Mouse (Mus musculus): ENCODE measurements around the gene Slc22a17. TPM values are rescaled to one million over a fixed set of nuclear protein-coding genes. Genes with fewer than 3 reads are reported as not detected.
A peak's percentile ranks its signal among the peaks of the same experiment; 100 is the strongest.

The Slc22a17 gene
- total RNA-seq, 2 experiments from 2014 or later = not detected

- no peak for ATAC-seq (replicated peaks; ENCODE audit: low FRiP score, poor library complexity, severe bottlenecking)
Observed at GRCm38 (mm10) chr14:54866268-54866667, 46.7 kb downstream of the Slc22a17 start.

- ATAC-seq (replicated peaks; ENCODE audit: low FRiP score, poor library complexity, severe bottlenecking) = no peak
Observed at GRCm38 (mm10) chr14:54865626-54866025, 47.3 kb downstream of the Slc22a17 start.

- ATAC-seq (replicated peaks; ENCODE audit: low FRiP score, poor library complexity, severe bottlenecking) = no peak; the same call in 1 of the 2 replicates
Observed at GRCm38 (mm10) chr14:54864313-54865036, 48.5 kb downstream of the Slc22a17 start.

- peak; percentile 100 for ATAC-seq (replicated peaks; ENCODE audit: low FRiP score, poor library complexity, severe bottlenecking)
Observed at GRCm38 (mm10) chr14:54863501-54864312, 49.2 kb downstream of the Slc22a17 start.

- no peak for ATAC-seq (replicated peaks; ENCODE audit: low FRiP score, poor library complexity, severe bottlenecking)
Observed at GRCm38 (mm10) chr14:54860511-54860910, 52.4 kb downstream of the Slc22a17 start.

GRCm38 (mm10) chr14:54857891-54858290, 55.0 kb downstream of the Slc22a17 start:
- ATAC-seq (replicated peaks; ENCODE audit: low FRiP score, poor library complexity, severe bottlenecking) = no peak

GRCm38 (mm10) chr14:54856703-54857102, 56.2 kb downstream of the Slc22a17 start:
- no peak for ATAC-seq (replicated peaks; ENCODE audit: low FRiP score, poor library complexity, severe bottlenecking)

Other genes with a start within 250 kb of the Slc22a17 start
- gene 1700123O20Rik, start 226.9 kb downstream of the Slc22a17 start, total RNA-seq (2015; ENCODE audit: low replicate concordance) = 45.7 and 46.9 TPM in 2 replicates
- 16.3 and 29.4 TPM in 2 replicates for gene 1700123O20Rik, start 226.9 kb downstream of the Slc22a17 start, total RNA-seq (2017; ENCODE audit: low replicate concordance)
- gene Acin1, start 226.2 kb downstream of the Slc22a17 start, total RNA-seq (2015; ENCODE audit: low replicate concordance) = 153 and 270 TPM in 2 replicates
- 381 and 431 TPM in 2 replicates for gene Acin1, start 226.2 kb downstream of the Slc22a17 start, total RNA-seq (2017; ENCODE audit: low replicate concordance)
- gene Gm29776, start 214.3 kb downstream of the Slc22a17 start, total RNA-seq (2015; ENCODE audit: low replicate concordance) = not detected in 2 replicates
- gene Gm29776, start 214.3 kb downstream of the Slc22a17 start, total RNA-seq (2017; ENCODE audit: low replicate concordance) = not detected in 2 replicates
- 14.7 and 25.9 TPM in 2 replicates for gene Cebpe, start 201.0 kb downstream of the Slc22a17 start, total RNA-seq (2015; ENCODE audit: low replicate concordance)
- 9.4 and 12.4 TPM in 2 replicates for gene Cebpe, start 201.0 kb downstream of the Slc22a17 start, total RNA-seq (2017; ENCODE audit: low replicate concordance)
- gene Slc7a8, start 131.2 kb downstream of the Slc22a17 start, total RNA-seq (2015; ENCODE audit: low replicate concordance) = 7.1 and 11.9 TPM in 2 replicates
- 2.6 and 3.0 TPM in 2 replicates for gene Slc7a8, start 131.2 kb downstream of the Slc22a17 start, total RNA-seq (2017; ENCODE audit: low replicate concordance)
- not detected in 2 replicates for gene Rnf212b, start 99.0 kb downstream of the Slc22a17 start, total RNA-seq (2015; ENCODE audit: low replicate concordance)
- gene Rnf212b, start 99.0 kb downstream of the Slc22a17 start, total RNA-seq (2017; ENCODE audit: low replicate concordance) = not detected in 2 replicates
- 4.7 and 5.0 TPM in 2 replicates for gene Homez, start 42.2 kb downstream of the Slc22a17 start, total RNA-seq (2015; ENCODE audit: low replicate concordance)
- 0.13 and 1.3 TPM in 2 replicates for gene Homez, start 42.2 kb downstream of the Slc22a17 start, total RNA-seq (2017; ENCODE audit: low replicate concordance)
- 2.2 and 8.8 TPM in 2 replicates for gene Ppp1r3e, start 35.6 kb downstream of the Slc22a17 start, total RNA-seq (2015; ENCODE audit: low replicate concordance)
- gene Ppp1r3e, start 35.6 kb downstream of the Slc22a17 start, total RNA-seq (2017; ENCODE audit: low replicate concordance) = not detected in 2 replicates
- 1.7 TPM in 1 of 2 replicates, not detected in the other for gene Bcl2l2, start 29.8 kb downstream of the Slc22a17 start, total RNA-seq (2015; ENCODE audit: low replicate concordance)
- gene Bcl2l2, start 29.8 kb downstream of the Slc22a17 start, total RNA-seq (2017; ENCODE audit: low replicate concordance) = 1.7 TPM in 1 of 2 replicates, not detected in the other
- not detected in 2 replicates for gene Gm20521, start 29.7 kb downstream of the Slc22a17 start, total RNA-seq (2015; ENCODE audit: low replicate concordance)
- gene Gm20521, start 29.7 kb downstream of the Slc22a17 start, total RNA-seq (2017; ENCODE audit: low replicate concordance) = not detected in 2 replicates
- 49.9 and 68.1 TPM in 2 replicates for gene Pabpn1, start 20.6 kb downstream of the Slc22a17 start, total RNA-seq (2015; ENCODE audit: low replicate concordance)
- 115 and 120 TPM in 2 replicates for gene Pabpn1, start 20.6 kb downstream of the Slc22a17 start, total RNA-seq (2017; ENCODE audit: low replicate concordance)
- not detected in 2 replicates for gene Efs, start 13.0 kb upstream of the Slc22a17 start, total RNA-seq (2015; ENCODE audit: low replicate concordance)
- not detected in 2 replicates for gene Efs, start 13.0 kb upstream of the Slc22a17 start, total RNA-seq (2017; ENCODE audit: low replicate concordance)
- gene Il25, start 19.6 kb upstream of the Slc22a17 start, total RNA-seq (2015; ENCODE audit: low replicate concordance) = not detected in 2 replicates
- not detected in 2 replicates for gene Il25, start 19.6 kb upstream of the Slc22a17 start, total RNA-seq (2017; ENCODE audit: low replicate concordance)
- not detected in 2 replicates for gene Cmtm5, start 23.1 kb upstream of the Slc22a17 start, total RNA-seq (2015; ENCODE audit: low replicate concordance)
- not detected in 2 replicates for gene Cmtm5, start 23.1 kb upstream of the Slc22a17 start, total RNA-seq (2017; ENCODE audit: low replicate concordance)
- gene Myh6, start 53.8 kb upstream of the Slc22a17 start, total RNA-seq (2015; ENCODE audit: low replicate concordance) = not detected in 2 replicates
- gene Myh6, start 53.8 kb upstream of the Slc22a17 start, total RNA-seq (2017; ENCODE audit: low replicate concordance) = not detected in 2 replicates
- gene Gm17428, start 63.8 kb upstream of the Slc22a17 start, total RNA-seq (2015; ENCODE audit: low replicate concordance) = not detected in 2 replicates
- gene Gm17428, start 63.8 kb upstream of the Slc22a17 start, total RNA-seq (2017; ENCODE audit: low replicate concordance) = not detected in 2 replicates
- gene Myh7, start 81.5 kb upstream of the Slc22a17 start, total RNA-seq (2015; ENCODE audit: low replicate concordance) = not detected in 2 replicates
- not detected in 2 replicates for gene Myh7, start 81.5 kb upstream of the Slc22a17 start, total RNA-seq (2017; ENCODE audit: low replicate concordance)
- gene Ngdn, start 102.3 kb upstream of the Slc22a17 start, total RNA-seq (2015; ENCODE audit: low replicate concordance) = 15.1 TPM in 2 replicates
- 4.4 and 10.7 TPM in 2 replicates for gene Ngdn, start 102.3 kb upstream of the Slc22a17 start, total RNA-seq (2017; ENCODE audit: low replicate concordance)
- gene Zfhx2, start 179.2 kb upstream of the Slc22a17 start, total RNA-seq (2015; ENCODE audit: low replicate concordance) = 1.4 and 3.8 TPM in 2 replicates
- gene Zfhx2, start 179.2 kb upstream of the Slc22a17 start, total RNA-seq (2017; ENCODE audit: low replicate concordance) = 0.64 and 5.4 TPM in 2 replicates
- gene Thtpa, start 181.7 kb upstream of the Slc22a17 start, total RNA-seq (2015; ENCODE audit: low replicate concordance) = 1.1 TPM in 1 of 2 replicates, not detected in the other
- gene Thtpa, start 181.7 kb upstream of the Slc22a17 start, total RNA-seq (2017; ENCODE audit: low replicate concordance) = 0.68 TPM in 1 of 2 replicates, not detected in the other
- 2.5 and 23.5 TPM in 2 replicates for gene Ap1g2, start 193.5 kb upstream of the Slc22a17 start, total RNA-seq (2015; ENCODE audit: low replicate concordance)
- gene Ap1g2, start 193.5 kb upstream of the Slc22a17 start, total RNA-seq (2017; ENCODE audit: low replicate concordance) = 0.68 and 1.8 TPM in 2 replicates
- gene Jph4, start 203.8 kb upstream of the Slc22a17 start, total RNA-seq (2015; ENCODE audit: low replicate concordance) = not detected in 2 replicates
- gene Jph4, start 203.8 kb upstream of the Slc22a17 start, total RNA-seq (2017; ENCODE audit: low replicate concordance) = not detected in 2 replicates

Data from erythroid progenitor cell, adult 5-6 weeks (primary cell).